Mouse (Mus musculus) ovary, adult 18-20 months (tissue): ENCODE data around the gene Abcc3.
A peak's percentile ranks its signal among the peaks of the same experiment; 100 is the strongest.

Source experiments
- DNase-seq: peaks from one replicate; pipeline ENCODE4 v3.0.0; 2022; ENCODE audit warnings: low spot score, mixed read lengths

Abcc3 gene

DNA sequence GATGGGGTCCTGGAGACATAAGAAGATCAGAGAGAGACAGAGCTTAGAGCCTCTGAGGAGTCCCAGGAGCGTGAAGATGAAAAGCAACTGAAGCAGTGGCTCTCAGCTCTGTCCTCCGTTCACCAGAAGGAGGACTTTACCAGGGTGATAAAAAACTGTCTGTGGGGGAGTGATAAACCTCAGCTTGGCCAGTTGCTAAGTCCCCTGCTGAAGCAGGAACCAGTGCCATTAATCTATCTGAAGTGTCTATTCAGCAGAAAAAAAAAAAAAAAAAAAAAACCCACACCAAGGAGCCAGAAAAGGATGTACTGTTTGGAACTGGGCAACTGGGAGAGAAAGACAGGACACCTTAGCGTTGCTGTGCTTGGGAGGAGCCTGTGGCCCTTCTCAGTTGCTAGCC lies 41.7 kb downstream of the Abcc3 start:
- no peak for DNase-seq

- no peak for DNase-seq
Observed at GRCm38 (mm10) chr11:94350337-94350736, 42.5 kb downstream of the Abcc3 start.

GRCm38 (mm10) chr11:94349839-94350238 lies 43.0 kb downstream of the Abcc3 start:
- DNase-seq: no peak

GRCm38 (mm10) chr11:94347063-94347575 lies 45.7 kb downstream of the Abcc3 start:
- DNase-seq: no peak

GRCm38 (mm10) chr11:94346611-94347010 lies 46.2 kb downstream of the Abcc3 start:
- peak; percentile 74 for DNase-seq

DNA sequence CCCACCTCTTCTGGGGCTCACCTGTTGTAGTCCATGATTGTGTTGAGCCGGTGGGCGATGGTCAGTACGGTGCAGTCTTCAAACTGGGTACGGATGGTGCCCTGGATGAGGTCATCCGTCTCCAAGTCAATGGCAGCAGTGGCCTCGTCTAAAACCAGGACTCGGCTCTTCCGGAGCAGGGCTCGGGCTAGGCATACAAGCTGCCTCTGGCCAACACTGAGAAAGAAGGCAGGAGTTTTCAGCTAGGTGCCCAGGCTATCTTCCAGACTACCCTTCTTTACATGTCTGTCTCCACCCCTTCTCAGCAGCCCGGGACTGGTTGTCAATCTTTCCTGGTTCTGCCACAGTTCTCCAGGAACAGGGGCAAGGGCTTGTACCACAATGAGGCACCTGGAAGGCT lies 46.9 kb downstream of the Abcc3 start:
- DNase-seq: no peak

GRCm38 (mm10) chr11:94344470-94344869 lies 48.3 kb downstream of the Abcc3 start:
- no peak for DNase-seq

- DNase-seq: no peak
Observed at GRCm38 (mm10) chr11:94343955-94344358, 48.8 kb downstream of the Abcc3 start.

- DNase-seq: no peak
Observed at GRCm38 (mm10) chr11:94342114-94342905, 50.5 kb downstream of the Abcc3 start.

DNA sequence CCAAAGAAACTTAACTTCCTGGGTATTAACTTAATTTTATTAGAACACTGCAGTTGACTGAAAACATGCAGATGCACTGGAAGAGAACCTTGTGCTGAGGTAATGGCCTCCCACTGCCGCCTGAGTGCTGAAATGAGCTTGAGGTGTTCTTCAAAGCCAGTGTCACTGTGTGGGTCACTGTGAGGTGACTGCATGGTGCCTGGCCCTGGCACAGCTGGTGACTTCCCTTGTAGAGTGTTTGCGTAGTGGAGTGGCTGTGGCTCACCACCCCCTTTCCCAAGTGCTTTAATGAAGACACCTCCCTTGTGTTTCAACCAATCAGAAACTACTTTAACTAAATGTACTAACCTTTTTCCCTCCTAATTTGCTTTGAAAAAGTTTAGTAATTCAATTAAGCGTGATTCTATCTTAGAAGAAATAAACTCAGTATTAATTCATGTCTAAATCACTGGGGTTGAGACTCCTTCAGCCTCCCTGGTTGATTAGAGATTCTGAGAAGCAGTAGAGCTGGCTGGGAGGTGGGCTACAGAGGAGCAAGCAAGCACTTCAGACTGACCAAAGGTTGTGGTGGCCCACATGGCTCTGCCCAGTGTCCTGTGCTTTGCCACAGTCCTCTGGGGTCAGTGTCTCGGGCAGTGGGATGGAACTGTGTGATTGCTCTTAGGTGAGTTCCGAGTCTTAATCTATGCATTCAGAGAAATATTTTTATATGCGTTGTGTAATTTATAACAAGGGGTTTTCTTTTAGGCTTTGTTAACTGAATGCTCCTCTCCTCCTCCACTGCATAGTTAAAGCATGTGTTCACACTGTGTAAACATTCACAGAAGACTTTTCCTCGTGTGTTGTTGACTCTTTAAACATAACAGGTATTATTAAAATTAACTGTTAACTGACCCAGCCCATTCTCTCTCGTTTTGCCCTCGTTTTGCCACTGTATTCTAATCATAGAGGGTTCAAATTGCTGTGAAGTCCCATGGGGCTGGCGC lies 51.6 kb downstream of the Abcc3 start:
- DNase-seq: no peak

- no peak for DNase-seq
Observed at GRCm38 (mm10) chr11:94339732-94340585, 52.8 kb downstream of the Abcc3 start.

DNA sequence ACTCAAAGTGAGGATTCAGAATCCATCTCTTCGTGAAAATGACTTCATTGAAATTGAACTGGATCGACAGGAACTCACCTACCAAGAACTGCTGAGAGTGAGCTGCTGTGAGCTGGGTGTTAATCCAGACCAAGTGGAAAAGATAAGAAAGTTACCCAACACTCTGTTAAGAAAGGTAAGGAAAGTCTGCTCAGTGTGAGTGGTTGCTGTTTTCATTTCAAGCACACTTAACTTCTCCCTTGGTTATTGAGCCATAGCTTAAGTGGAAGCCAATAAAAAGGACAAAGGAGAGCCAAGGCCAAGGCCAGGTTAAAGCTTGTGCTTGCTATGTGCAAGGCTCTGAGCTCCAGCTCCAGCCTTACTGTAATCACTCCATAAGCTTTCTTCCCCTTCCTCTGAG lies 54.5 kb downstream of the Abcc3 start:
- DNase-seq: no peak

DNA sequence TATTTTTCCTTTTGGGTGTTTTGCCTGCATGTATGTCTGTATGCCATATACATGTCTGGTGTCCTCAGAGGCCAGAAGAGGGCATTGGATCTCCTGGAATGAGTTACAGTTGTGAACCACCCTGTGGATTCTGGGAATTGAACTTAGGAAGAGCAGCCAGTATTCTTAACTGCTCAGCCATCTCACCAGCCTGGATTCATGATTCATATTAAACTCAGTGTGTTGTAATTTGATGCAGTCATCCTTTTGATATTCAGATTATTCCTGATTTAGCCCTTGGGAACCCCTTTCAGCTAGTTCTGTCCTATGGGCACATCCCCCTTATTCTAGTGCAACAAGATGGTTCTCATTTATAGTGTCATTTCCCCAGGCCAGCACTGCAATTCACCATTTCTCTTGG lies 56.2 kb downstream of the Abcc3 start:
- no peak for DNase-seq

DNA sequence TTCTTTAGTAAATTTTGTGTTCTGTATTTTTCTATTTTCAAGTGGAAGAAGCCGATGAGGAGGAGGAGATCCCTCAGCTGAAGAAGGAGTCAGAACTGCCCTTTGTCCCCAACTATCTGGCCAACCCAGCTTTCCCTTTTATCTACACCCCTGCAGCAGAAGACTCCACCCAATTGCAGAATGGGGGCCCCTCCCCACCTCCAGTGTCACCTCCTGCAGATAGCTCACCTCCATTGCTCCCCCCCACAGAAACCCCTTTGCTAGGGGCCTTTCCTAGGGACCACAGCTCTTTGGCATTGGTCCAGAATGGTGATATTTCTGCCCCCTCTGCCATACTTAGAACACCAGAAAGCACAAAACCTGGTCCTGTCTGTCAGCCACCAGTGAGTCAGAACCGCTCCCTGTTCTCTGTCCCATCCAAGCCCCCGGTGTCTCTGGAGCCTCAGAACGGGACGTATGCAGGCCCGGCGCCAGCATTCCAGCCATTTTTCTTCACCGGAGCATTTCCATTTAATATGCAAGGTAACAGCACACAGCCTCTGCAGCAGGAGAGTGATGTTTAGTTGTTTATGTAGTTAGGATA lies 58.3 kb downstream of the Abcc3 start:
- DNase-seq: no peak

- no peak for DNase-seq
Observed at GRCm38 (mm10) chr11:94332726-94333125, 60.1 kb downstream of the Abcc3 start.

GRCm38 (mm10) chr11:94330211-94330610 lies 62.6 kb downstream of the Abcc3 start:
- DNase-seq: no peak

GRCm38 (mm10) chr11:94329270-94329891 lies 63.4 kb downstream of the Abcc3 start:
- DNase-seq: peak; percentile 52

- DNase-seq: no peak
Observed at GRCm38 (mm10) chr11:94328644-94329025, 64.2 kb downstream of the Abcc3 start.

DNA sequence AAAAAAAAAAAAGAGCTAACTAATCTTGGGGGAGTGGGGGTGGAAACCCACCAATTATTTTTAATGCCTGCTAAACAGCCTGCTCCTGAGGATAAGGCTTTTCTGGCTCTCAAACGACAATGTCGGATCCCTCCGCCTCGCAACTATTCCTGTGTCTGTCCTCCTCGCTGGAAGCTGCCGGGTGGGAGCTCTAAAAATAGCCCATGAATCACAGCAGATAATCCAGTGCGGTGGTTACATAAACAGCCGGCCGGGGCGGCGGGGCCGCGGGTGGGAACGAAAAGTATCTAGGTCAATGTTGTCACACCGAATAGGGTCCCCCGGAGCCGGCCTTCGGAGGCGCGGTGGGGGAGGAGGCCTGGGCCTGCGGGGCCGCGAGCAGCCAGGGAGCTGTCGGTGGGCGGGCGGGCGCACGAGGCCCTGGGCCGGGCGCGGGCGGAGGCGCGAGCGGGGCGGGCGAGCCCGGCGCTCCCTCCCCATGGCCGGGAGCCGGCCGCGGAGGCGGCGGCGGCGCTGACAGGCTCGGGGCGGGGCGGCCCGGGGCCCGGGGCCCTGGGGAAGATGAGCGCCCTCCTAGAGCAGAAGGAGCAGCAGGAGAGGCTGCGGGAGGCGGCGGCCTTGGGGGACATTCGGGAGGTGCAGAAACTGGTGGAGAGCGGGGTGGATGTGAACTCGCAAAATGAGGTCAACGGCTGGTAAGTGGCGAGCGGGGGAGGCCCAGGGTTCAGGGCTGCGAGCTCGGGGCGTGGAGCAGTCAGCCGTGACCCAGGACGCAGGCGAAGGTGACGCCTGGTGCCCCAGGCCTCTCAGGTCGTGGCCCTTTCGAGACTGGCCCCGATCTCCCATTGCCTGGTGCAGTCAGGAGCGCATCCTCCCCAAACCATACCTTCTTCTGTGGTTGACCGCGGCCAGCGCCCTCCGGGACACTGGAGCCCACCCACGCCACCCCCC lies 64.8 kb downstream of the Abcc3 start, which contains the start of gene Ankrd40:
Gene Ankrd40, plus strand, starts transcription at position 309 of the 951 bp plus-strand sequence.
- DNase-seq: peak; percentile 91

DNA sequence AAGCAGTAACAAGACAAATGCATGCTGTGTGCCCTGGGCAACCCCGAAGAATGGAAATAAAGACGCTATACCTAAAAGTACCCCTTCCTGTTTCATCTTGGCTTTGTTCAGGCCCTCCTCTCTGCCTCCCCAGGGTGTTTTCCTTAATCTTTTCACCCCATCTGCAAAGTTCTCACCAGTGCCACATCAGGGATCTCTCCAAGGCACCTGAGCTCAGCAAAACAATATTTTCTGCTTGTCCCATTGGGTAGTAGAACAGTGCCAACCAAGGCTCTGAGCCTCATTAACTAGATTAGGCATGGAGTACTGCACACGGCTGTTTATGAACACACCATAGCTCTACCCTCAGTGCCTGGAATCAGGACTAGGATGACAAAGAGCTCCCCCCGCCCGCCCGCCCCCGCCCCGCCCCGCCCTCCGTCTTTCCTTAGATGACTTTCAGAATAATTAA lies 65.8 kb downstream of the Abcc3 start:
- DNase-seq: no peak
